Mouse (Mus musculus): ENCODE measurements around the gene 9530068E07Rik. TPM values are rescaled to one million over a fixed set of nuclear protein-coding genes. Genes with fewer than 3 reads are reported as not detected.

9530068E07Rik gene
- polyA plus RNA-seq, 1 experiment = 79.1 TPM

DNA sequence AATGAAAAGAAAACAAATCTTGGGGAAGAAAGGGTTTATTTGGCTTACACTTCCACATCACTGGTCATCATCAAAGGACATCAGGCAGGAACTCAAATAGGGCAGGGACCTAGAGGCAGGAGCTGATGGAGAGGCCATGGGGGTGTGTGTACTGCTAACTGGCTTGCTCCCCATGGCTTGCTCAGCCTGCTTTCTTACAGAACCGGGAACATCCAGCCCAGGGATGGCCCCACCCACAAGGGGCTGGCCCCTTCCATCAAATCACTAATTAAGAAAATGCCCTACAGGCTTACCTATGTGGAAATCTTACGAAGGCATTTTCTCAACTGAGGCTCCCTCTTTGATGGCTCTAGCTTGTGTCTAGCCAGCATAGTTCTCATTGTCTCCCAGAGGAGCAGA lies 37.6 kb downstream of the 9530068E07Rik start:
- TF ChIP-seq CTCF (IDR thresholded peaks at IDR 0.05; ENCODE audit: extremely low read depth, insufficient read depth, low read length) (no peak), POLR2A (IDR thresholded peaks at IDR 0.05; ENCODE audit: extremely low read depth, insufficient read depth, low read length) (no peak)
- peaks cover 4% of the 10 kb centered on the region; the same call in 1 of the 2 replicates for H3K4me1 ChIP-seq (ENCODE audit: control insufficient read depth, insufficient read depth, low read length)
- H3K4me3 ChIP-seq (ENCODE audit: insufficient read depth, low read length) = no peak overlapping the region
- H3K27ac ChIP-seq (ENCODE audit: insufficient read depth, low read length) = no peak overlapping the region

DNA sequence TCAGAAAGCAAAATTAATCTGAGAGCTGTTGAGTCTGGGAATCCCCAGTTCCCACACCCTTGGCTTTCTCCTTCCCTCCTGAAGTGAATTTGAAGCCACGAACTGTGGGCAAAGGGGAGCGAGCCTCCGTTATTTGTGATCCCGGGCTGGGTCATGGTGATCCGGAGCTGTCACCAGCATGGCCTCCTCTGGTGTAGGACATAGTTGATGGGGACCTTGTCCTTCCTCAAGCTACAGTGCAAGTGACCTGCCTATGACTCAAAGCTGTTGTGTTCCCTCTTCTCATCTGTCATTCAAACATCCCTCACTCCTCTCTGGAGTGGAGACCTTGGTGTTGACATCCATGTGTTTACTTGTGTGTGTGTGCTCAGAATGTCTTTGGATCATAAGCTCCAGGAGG lies 39.2 kb downstream of the 9530068E07Rik start:
- TF ChIP-seq CTCF (IDR thresholded peaks at IDR 0.05; ENCODE audit: extremely low read depth, insufficient read depth, low read length) = no peak
- TF ChIP-seq POLR2A (IDR thresholded peaks at IDR 0.05; ENCODE audit: extremely low read depth, insufficient read depth, low read length) = no peak
- peaks cover 4% of the 10 kb centered on the region; the same call in 1 of the 2 replicates for H3K4me1 ChIP-seq (ENCODE audit: control insufficient read depth, insufficient read depth, low read length)
- no peak overlapping the region for H3K4me3 ChIP-seq (ENCODE audit: insufficient read depth, low read length)
- no peak overlapping the region for H3K27ac ChIP-seq (ENCODE audit: insufficient read depth, low read length)

DNA sequence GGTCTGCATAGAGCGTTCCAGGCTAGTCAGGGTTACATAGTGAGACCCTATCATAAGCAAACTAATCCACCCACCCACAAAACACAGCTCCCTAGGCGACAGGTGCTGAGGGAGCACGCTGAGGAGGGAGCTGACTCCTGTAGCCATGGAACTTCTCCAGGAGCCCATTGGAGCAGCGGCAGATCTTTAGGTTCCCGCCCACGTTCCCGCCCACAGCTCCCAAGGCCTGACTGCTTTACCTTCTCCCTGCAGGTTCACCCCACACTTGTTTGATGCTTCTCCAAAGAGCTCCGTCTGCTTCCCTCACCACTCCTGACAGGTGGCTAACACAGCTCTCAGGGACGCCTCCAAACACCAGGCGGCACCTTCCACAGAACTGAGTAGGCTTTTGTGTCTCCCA lies 40.9 kb downstream of the 9530068E07Rik start:
- H3K4me3 ChIP-seq (ENCODE audit: insufficient read depth, low read length) = no peak overlapping the region
- peaks cover 4% of the 10 kb centered on the region; the same call in 1 of the 2 replicates for H3K4me1 ChIP-seq (ENCODE audit: control insufficient read depth, insufficient read depth, low read length)
- no peak for TF ChIP-seq POLR2A (IDR thresholded peaks at IDR 0.05; ENCODE audit: extremely low read depth, insufficient read depth, low read length)
- no peak for TF ChIP-seq CTCF (IDR thresholded peaks at IDR 0.05; ENCODE audit: extremely low read depth, insufficient read depth, low read length)
- H3K27ac ChIP-seq (ENCODE audit: insufficient read depth, low read length) = no peak overlapping the region

DNA sequence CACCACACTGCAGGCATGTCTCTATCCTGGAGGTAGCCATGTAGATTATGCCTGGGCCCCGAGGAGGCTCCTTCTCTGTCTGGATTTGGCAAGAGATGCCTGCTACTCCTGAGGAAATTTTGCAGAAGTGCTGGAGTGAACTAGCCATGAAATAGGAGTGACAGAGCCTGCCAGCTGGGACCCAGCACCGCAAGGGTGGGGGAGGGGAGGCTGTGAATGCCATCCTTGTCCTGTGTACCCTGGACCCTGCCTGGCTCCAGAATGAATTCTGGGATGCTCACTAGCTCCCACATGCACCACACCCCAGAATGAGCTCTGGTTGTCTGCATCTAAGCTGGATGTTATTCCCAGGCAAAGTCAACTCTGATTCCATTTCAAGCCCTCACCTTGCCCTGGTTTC lies 44.9 kb downstream of the 9530068E07Rik start:
- Histone ChIP-seq H3K4me3 (ENCODE audit: insufficient read depth, low read length) (no peak overlapping the region), H3K27ac (ENCODE audit: insufficient read depth, low read length) (no peak overlapping the region), H3K4me1 (ENCODE audit: control insufficient read depth, insufficient read depth, low read length) (peaks cover 4% of the 10 kb centered on the region; the same call in 1 of the 2 replicates)
- no peak for TF ChIP-seq POLR2A (IDR thresholded peaks at IDR 0.05; ENCODE audit: extremely low read depth, insufficient read depth, low read length)
- TF ChIP-seq CTCF (IDR thresholded peaks at IDR 0.05; ENCODE audit: extremely low read depth, insufficient read depth, low read length) = no peak

DNA sequence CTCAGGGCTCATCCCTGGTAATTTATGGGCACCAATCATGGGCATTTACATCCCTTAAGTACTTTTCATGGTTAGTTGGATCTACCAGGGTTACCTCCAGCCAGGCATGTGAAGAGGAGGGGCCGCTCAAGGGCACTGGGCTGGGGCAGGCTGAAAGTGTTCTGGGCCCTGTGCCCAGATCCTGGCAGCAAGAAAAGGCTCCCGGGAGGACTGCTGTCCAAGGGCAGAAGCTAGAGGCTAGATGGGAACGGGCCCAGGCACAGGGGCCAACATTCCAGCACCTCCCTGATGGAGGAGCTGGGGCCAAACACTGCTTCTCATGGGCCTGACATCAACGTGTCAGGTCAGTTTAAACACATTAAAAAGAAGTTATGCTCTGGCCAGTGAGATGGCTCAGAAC lies 51.0 kb downstream of the 9530068E07Rik start:
- TF ChIP-seq POLR2A (IDR thresholded peaks at IDR 0.05; ENCODE audit: extremely low read depth, insufficient read depth, low read length) (no peak), CTCF (IDR thresholded peaks at IDR 0.05; ENCODE audit: extremely low read depth, insufficient read depth, low read length) (no peak)
- Histone ChIP-seq H3K27ac (ENCODE audit: insufficient read depth, low read length) (no peak overlapping the region), H3K4me3 (ENCODE audit: insufficient read depth, low read length) (no peak overlapping the region), H3K4me1 (ENCODE audit: control insufficient read depth, insufficient read depth, low read length) (no peaks in the 10 kb centered on the region)

DNA sequence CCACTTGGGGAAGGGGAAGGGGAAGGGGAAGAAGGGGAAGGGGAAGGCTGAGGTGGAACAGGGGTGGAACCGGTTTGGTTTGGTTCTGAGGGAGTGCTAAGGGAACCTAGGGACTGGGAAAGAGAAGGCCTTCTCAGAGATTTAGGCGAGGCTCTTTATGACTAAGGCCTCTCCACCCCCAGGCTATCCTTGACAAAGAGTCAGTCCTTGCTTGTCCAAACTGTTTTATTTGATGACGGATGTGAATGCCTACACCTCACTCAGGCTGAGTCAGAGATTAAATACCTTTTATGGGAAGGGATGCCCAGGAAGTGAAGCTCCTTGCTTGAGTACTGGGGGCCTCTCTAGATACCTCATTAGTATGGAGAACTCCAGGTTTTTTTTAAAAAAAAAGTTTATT lies 52.8 kb downstream of the 9530068E07Rik start:
- no peak for TF ChIP-seq CTCF (IDR thresholded peaks at IDR 0.05; ENCODE audit: extremely low read depth, insufficient read depth, low read length)
- Histone ChIP-seq H3K4me1 (ENCODE audit: control insufficient read depth, insufficient read depth, low read length) (no peaks in the 10 kb centered on the region), H3K27ac (ENCODE audit: insufficient read depth, low read length) (no peak overlapping the region), H3K4me3 (ENCODE audit: insufficient read depth, low read length) (no peak overlapping the region)

DNA sequence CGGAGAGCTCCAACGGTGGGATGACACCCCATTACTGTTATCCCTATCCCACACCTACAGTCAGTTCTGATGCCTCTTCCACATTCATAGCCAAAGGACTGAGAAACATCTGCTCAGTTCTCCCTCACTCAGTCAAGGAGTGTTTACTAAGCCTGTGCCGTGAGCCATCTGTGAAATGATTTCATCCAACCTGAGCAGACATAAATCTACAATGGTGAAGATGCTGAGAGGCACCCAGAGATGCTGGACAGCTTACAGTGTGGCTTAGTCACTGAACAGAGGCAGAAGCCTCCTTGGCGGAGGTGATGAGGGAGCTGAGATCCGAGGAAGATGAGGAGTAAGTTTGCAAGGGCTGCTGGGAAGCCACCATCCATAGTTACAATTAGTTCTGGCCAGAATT lies 62.1 kb downstream of the 9530068E07Rik start:
- H3K4me1 ChIP-seq (ENCODE audit: control insufficient read depth, insufficient read depth, low read length) = no peaks in the 10 kb centered on the region
- H3K27ac ChIP-seq (ENCODE audit: insufficient read depth, low read length) = no peak overlapping the region
- H3K4me3 ChIP-seq (ENCODE audit: insufficient read depth, low read length) = no peak overlapping the region
- no peak for TF ChIP-seq CTCF (IDR thresholded peaks at IDR 0.05; ENCODE audit: extremely low read depth, insufficient read depth, low read length)
- no peak for TF ChIP-seq POLR2A (IDR thresholded peaks at IDR 0.05; ENCODE audit: extremely low read depth, insufficient read depth, low read length)

Other genes with a start within 250 kb of the 9530068E07Rik start
- not detected in 2 replicates for gene Olfr1371, start 182.4 kb upstream of the 9530068E07Rik start, polyA plus RNA-seq (2012; rRNA removed)
- gene Skp1a, start 164.4 kb upstream of the 9530068E07Rik start, polyA plus RNA-seq (2012; rRNA removed) = 303 and 315 TPM in 2 replicates
- gene Tcf7, start 113.4 kb upstream of the 9530068E07Rik start, polyA plus RNA-seq (2012; rRNA removed) = 5.1 and 6.1 TPM in 2 replicates
- 355 and 362 TPM in 2 replicates for gene Vdac1, start 35.6 kb upstream of the 9530068E07Rik start, polyA plus RNA-seq (2012; rRNA removed)